Mouse (Mus musculus) CD4-positive helper T cell, adult 2 months (primary cell): ENCODE results near the gene Tomm5.
"Not testable (repeated sequence)": the region's sequence is repeated elsewhere in the genome, so short reads cannot be mapped to it uniquely, and the experiment has no call there.

Experiments used
- DNase-seq: peaks from one replicate; pipeline ENCODE4 v3.0.0-alpha.2; 2012; ENCODE audit warnings: low read depth, missing footprints, low spot score

Gene Tomm5

GRCm38 (mm10) chr4:45066036-45066730, 41.7 kb downstream of the Tomm5 start:
- DNase-seq, result no peak

GRCm38 (mm10) chr4:45064577-45064976, 43.3 kb downstream of the Tomm5 start:
- no peak for DNase-seq

DNA sequence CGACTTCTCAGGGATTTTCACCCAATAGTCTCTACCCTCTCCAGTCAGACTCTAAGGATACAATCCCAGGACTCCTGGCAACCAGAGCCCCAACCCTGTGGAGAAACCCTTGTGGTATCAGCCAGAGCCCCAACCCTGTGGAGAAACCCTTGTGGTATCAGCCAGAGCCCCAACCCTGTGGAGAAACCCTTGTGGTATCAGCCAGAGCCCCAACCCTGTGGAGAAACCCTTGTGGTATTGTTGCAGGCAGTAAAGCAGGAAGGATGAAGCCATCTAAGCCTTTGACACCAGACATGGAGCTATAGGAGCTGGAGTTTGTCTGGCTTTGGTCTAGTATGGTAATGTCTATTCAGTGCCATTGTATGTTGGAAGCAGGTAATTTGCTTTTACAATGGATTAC, 44.1 kb downstream of the Tomm5 start:
- not testable (repeated sequence) for DNase-seq

DNA sequence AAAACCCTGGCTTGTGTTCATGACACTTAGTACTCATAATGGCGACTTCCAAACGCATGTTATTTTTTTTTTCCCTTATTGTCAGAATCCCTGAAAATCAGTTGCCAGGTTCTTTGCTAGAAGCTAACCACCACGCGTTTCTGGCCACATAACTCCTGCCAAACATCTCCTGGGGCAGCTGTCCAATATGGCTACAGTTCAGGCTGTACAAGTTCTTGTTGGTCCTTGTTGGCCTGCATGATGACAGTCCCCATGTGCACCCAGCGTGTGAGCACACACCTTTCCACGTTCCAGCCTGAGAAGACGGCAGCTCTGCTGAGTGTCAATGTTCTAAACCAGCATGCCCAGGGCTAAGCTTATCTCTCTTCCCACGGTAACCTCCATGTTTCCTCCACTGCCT, 52.5 kb downstream of the Tomm5 start:
- no peak for DNase-seq
